Mouse (Mus musculus) left cerebral cortex, postnatal 10 days (tissue): ENCODE data around the gene Slc44a3. TPM values are rescaled to one million over a fixed set of nuclear protein-coding genes. Genes with fewer than 3 reads are reported as not detected.

Experiments used
- DNase-seq, 2 experiments: peaks; one replicate each; pipeline ENCODE4 v3.0.0; 2021 to 2022; ENCODE audit warnings: low spot score in 2 of 2, mixed read lengths in 1 of 2; ENCODE audit errors: extremely low spot score in 1 of 2
- intact Hi-C: fragments of 180-260 bp; cut with DNase I; formaldehyde crosslinking; loops from one replicate; pipeline ENCODE4 v1.15.1; 2025
- total RNA-seq, 2 experiments: library from RNA; stranded (reverse); gene quantifications; 2 replicates each; pipeline ENCODE4 v1.2.3; 2021

Gene Slc44a3
- under 1 TPM in 1 of 2 experiments, not detected in 1; 0.17 TPM for total RNA-seq

- intact Hi-C loops: loop anchor here (10.0 kb wide), 1 partner anchor 613 kb away; no protein-coding TSS in a partner anchor
- peak in 1 of 2 experiments; percentile 43 for DNase-seq
Measured at GRCm38 (mm10) chr3:121532176-121532575, at the start of gene Slc44a3. Gene Slc44a3, minus strand, starts transcription at chr3:121532404.

- intact Hi-C loops: no loop called here
- DNase-seq: no peak
Measured at GRCm38 (mm10) chr3:121579880-121580549, 47.8 kb upstream of the Slc44a3 start.

- DNase-seq: no peak
- intact Hi-C loops: no loop called here
Measured at GRCm38 (mm10) chr3:121579402-121579801, 47.2 kb upstream of the Slc44a3 start.

GRCm38 (mm10) chr3:121578706-121579105 is 46.5 kb upstream of the Slc44a3 start:
- DNase-seq: no peak
- intact Hi-C loops: no loop called here

GRCm38 (mm10) chr3:121577641-121578040 is 45.4 kb upstream of the Slc44a3 start:
- intact Hi-C loops: no loop called here
- DNase-seq: no peak

- intact Hi-C loops: no loop called here
- DNase-seq: peak in 1 of 2 experiments; percentile 54
Measured at GRCm38 (mm10) chr3:121577032-121577591, 44.9 kb upstream of the Slc44a3 start.

GRCm38 (mm10) chr3:121576367-121576766 is 44.2 kb upstream of the Slc44a3 start:
- DNase-seq: no peak
- intact Hi-C loops: no loop called here

GRCm38 (mm10) chr3:121574386-121574785 is 42.2 kb upstream of the Slc44a3 start:
- intact Hi-C loops: no loop called here
- no peak for DNase-seq

GRCm38 (mm10) chr3:121573858-121574257 is 41.7 kb upstream of the Slc44a3 start:
- intact Hi-C loops: no loop called here
- no peak for DNase-seq

GRCm38 (mm10) chr3:121571491-121571890 is 39.3 kb upstream of the Slc44a3 start:
- DNase-seq: no peak
- intact Hi-C loops: no loop called here

- intact Hi-C loops: no loop called here
- no peak for DNase-seq
Measured at GRCm38 (mm10) chr3:121570623-121571022, 38.4 kb upstream of the Slc44a3 start.

GRCm38 (mm10) chr3:121569767-121570166 is 37.6 kb upstream of the Slc44a3 start:
- intact Hi-C loops: no loop called here
- DNase-seq: no peak

- intact Hi-C loops: no loop called here
- no peak for DNase-seq
Measured at GRCm38 (mm10) chr3:121569004-121569403, 36.8 kb upstream of the Slc44a3 start.

- no peak for DNase-seq
- intact Hi-C loops: no loop called here
Measured at GRCm38 (mm10) chr3:121567904-121568303, 35.7 kb upstream of the Slc44a3 start.

GRCm38 (mm10) chr3:121567337-121567900 is 35.2 kb upstream of the Slc44a3 start:
- DNase-seq: no peak
- intact Hi-C loops: no loop called here

GRCm38 (mm10) chr3:121566901-121567300 is 34.7 kb upstream of the Slc44a3 start:
- intact Hi-C loops: no loop called here
- no peak for DNase-seq

- intact Hi-C loops: no loop called here
- no peak for DNase-seq
Measured at GRCm38 (mm10) chr3:121561803-121562202, 29.6 kb upstream of the Slc44a3 start.

GRCm38 (mm10) chr3:121560115-121560865 is 28.1 kb upstream of the Slc44a3 start:
- intact Hi-C loops: no loop called here

GRCm38 (mm10) chr3:121559406-121560114 is 27.4 kb upstream of the Slc44a3 start:
- intact Hi-C loops: no loop called here
- no peak for DNase-seq

More at GRCm38 (mm10) chr3:121560115-121560865, 28.1 kb upstream of the Slc44a3 start:
- no peak for DNase-seq
